Mouse (Mus musculus) cerebellum, adult 11 months (tissue): Measurements from ENCODE around the gene Ablim1.

Source experiments
- DNase-seq: peaks from one replicate; pipeline ENCODE4 v3.0.0; 2022

The Ablim1 gene

GRCm38 (mm10) chr19:57340900-57341742 lies 26.4 kb upstream of the Ablim1 start:
- DNase-seq: no peak

- no peak for DNase-seq
Measured at GRCm38 (mm10) chr19:57339281-57339864, 24.7 kb upstream of the Ablim1 start.

GRCm38 (mm10) chr19:57335135-57335534 lies 20.4 kb upstream of the Ablim1 start:
- no peak for DNase-seq

- DNase-seq: no peak
Measured at GRCm38 (mm10) chr19:57333356-57333755, 18.6 kb upstream of the Ablim1 start.

GRCm38 (mm10) chr19:57331237-57331636 lies 16.5 kb upstream of the Ablim1 start:
- no peak for DNase-seq

DNA sequence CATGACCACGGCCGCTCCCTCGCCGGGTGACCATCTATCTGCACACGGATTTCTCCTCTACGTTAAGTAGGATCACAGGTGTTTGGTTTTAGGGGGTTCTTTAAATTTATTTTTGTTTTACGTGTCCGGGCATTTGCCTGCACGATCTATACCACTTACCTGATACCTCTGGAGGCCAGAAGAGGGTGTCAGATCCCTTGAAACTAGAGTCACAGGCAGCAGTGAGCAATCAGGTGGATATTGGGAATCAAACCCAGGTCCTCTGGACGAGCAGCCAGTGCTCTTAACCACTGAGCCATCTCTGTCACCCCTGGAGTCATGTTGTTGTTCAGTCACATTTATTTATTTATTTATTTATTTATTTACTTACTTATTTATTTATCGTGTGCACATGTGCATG lies 15.6 kb upstream of the Ablim1 start:
- DNase-seq: no peak

- DNase-seq: peak; percentile 51
Measured at GRCm38 (mm10) chr19:57328792-57329191, 14.1 kb upstream of the Ablim1 start.

GRCm38 (mm10) chr19:57328269-57328668 lies 13.6 kb upstream of the Ablim1 start:
- DNase-seq: no peak

DNA sequence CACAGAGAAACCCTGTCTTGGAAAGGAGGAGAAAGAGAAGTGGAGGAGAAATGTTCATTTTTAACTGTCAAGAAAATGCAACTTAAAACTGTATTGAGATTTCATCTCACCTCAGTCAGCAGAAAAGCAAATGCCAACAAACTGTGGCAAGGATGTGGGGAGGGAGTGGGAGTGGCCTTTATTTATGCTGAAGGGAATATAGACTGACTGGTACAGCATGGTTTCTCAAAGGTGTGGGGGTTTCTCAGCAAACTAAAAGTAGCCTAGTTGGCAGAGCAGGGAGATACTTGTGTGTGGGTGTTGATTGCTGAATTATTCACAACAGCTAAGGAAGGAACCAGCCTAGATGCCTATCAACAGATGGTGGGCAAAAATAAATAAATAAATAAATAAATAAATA lies 13.0 kb upstream of the Ablim1 start:
- no peak for DNase-seq

DNA sequence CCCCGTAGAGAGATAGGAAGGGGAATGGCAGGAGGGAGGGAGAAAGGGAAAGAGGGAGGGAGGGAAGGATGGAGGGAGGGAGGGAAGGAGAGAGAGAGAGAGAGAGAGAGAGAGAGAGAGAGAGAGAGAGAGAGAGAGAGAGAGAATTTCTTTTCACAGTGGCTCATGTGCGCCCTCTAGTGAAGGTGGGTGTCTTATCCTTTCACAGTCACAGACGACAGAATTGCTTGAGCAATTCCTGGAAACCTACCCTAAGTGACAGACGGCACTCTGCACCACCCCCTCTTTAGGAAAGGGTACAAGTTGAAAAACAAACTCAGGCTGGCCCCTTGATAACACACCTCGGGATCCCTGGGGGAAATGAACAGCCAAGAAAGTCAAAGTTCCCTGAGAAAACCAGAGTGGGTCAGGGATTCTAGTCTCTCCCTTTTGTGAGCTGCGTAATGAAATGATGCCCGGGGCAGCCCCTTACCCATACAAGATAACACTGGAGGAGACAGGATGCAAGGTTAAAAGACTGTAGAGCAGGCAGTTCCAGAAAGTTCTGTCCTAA lies 11.1 kb upstream of the Ablim1 start:
- peak; percentile 75 for DNase-seq

DNA sequence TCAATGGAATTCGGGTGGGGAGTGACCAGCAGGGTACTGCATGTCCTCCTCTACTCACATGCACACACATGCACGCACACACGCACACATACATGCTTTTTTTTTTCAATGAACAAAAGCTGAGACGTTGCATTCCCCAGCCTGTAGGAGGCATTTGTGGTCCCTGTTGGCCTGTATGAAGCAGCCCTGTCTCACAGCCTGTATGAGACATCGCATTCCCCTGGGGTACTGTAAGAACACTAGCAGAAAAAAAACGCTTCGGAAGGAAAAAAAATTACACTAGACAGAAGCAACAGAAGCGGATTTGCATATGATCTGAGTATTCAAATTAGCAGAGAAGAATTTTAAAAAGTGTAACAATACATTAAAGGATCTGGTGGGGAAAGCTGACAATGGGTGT lies 8.4 kb upstream of the Ablim1 start:
- DNase-seq: no peak

GRCm38 (mm10) chr19:57322491-57322890 lies 7.8 kb upstream of the Ablim1 start:
- no peak for DNase-seq

DNA sequence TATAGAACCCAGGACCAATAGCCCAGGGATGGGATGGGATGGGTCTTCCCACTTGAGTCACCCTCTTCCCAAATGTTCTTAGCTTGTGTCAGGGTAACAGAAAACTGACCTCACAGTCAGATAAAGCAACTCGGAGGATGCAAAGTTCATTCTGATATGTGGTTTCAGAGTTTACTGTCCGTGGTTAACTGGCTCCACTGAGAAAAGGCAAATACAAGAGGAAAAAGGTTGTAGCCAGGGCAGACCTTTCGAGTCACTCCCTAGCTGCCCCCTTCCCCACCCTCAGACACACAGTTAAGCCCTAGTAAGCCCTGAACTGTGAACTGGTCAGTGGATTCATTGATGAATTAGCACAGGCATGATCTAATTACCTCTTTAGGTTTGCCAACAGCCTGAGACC lies 7.1 kb upstream of the Ablim1 start:
- DNase-seq: no peak

- DNase-seq: no peak
Measured at GRCm38 (mm10) chr19:57320656-57321382, 6.1 kb upstream of the Ablim1 start.

DNA sequence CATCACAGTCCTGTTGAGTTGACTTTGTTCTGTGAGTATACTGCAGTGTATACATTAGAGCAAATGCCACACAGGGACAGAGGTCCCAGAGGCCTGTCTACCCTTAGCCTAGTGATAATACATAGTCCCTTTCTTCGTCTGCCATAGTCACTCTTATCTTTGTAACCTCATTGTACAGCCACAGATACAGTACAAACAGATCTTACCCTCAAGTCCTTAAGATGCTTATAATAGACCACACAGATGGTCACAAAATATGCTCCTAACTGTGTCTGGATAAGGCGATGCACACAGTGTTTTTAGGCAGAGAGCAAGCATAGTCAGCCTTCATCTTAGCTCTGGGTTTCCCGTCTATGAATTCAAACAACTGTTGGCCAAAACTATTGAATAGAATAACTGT lies 1.9 kb upstream of the Ablim1 start:
- DNase-seq: no peak

DNA sequence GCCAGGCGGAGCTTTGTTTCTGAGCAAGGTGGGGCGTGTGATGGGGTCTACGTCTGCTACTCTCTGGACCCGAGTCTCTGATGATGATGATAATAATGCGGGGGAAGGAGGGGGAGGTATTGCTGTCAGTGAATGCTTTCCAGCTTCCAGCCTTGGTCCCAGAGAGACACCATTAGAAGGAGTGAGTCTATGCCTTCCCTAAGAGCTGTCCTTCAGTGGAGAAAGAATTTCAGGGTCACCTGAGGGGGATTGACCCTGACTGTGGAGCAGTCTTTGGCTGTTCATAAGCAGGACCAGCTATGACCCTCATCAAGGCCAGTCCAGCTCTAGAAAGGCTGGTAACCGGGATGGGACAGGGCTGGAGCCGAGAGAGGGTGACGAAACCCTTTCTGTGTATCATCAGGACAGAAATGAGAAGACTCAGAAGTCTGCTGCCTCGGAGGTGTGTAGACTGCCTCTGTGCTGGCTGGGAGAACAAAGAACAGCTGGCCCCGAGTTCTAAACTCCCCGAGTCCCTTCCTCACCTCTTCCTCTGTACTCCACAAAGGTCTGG lies 370 bp upstream of the Ablim1 start:
- DNase-seq: no peak

DNA sequence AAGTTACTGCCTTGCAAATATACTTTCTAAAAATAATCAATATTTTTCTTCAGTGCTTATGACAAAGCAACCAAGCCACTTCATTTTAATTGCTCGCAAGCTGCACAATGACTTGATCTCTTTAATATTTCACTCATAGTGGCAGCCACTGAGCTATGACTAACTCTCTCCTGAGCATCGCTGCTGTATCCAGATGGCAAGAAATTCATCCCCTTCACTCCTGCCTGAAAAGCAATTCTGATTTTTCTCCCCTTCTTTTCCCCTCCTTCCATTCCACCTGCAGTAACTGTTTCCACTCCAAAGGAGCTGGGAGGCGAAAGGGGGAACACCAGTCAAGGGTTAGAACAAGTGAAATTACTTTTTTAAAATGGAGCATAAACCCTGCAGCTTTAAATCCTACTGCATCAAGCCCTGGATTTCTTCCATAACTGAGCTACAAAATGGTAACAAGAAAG lies 801 bp downstream of the Ablim1 start:
- DNase-seq: no peak

DNA sequence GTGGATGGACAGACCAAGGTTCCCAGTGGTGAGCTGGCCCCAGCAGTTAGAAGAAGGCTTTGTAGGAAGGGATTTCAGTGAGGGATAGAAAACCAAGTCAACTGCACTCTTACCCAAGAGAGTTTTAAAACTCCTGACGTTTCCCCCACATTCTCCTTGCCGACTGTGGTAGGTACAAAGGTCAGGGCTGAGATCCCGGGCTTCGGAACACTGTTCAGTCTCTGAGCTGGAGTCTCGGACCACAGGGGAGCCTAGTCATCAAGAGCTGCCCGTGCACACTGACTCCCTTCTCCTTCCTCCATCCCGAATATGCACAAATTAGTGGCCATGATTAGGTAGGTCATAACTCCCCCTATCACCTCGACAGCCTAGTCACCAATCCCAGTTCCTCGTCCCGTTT lies 1.5 kb downstream of the Ablim1 start:
- DNase-seq: no peak

DNA sequence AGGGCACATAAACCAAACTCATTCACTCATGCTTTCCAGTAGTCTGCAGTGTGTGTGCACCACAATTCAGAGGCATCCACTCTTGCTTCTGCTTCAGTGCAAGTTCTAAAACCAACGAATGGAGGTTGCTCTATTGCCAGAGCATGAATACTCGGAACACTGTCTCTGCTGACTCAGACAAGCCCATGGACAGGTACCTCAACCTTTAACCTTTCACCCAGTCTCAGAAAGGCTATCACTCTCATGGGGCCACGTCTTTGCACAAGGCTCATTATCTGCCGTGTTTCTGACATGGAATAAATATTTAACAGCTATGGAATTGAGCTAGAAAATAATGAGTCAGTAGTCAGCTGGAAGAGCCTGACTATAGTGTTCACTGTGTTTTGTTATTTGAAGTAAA lies 4.7 kb downstream of the Ablim1 start:
- DNase-seq: no peak

GRCm38 (mm10) chr19:57306601-57307000 lies 8.1 kb downstream of the Ablim1 start:
- no peak for DNase-seq

GRCm38 (mm10) chr19:57305972-57306371 lies 8.7 kb downstream of the Ablim1 start:
- DNase-seq: no peak

GRCm38 (mm10) chr19:57304666-57305065 lies 10.1 kb downstream of the Ablim1 start:
- no peak for DNase-seq

DNA sequence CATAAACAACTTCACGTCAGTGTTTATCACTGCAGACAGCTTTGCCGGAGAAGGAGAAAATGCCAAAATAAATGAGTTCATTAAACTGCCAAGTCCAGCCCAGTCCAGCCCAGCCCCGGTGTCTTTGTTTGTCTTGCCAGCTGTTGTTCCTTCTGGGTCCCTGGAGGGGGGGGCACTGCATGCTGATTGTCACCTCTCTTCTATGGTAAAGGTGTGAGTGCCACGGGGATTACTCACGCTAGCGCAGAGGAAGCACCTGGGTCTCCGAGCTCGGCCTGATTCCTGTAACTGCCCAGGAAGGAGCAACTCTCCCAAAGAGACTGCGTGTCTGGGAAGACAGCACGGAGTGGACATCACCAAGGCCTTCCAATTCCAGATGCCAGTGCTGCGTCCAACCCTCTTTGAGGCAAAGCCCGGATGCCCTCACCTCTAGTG lies 12.7 kb downstream of the Ablim1 start:
- DNase-seq: no peak
